Mouse (Mus musculus) bone marrow, adult 2 months (tissue): ENCODE data around the gene Fto. TPM values are rescaled to one million over a fixed set of nuclear protein-coding genes. Genes with fewer than 3 reads are reported as not detected.

Experiments used
- H3K27ac ChIP-seq: fragments of 200-500 bp; 2 replicates; pipeline ENCODE4 v1.5.1; 2012; ENCODE audit warnings: low read depth, mild to moderate bottlenecking, control low read depth, inconsistent platforms, low read length; ENCODE audit not compliant: control insufficient read depth, poor library complexity, insufficient read depth
- H3K4me1 ChIP-seq: fragments of 200-500 bp; 2 replicates; pipeline ENCODE4 v1.6.1; 2011; ENCODE audit warnings: low read length; ENCODE audit not compliant: control insufficient read depth, insufficient read depth
- H3K4me3 ChIP-seq: fragments of 200-500 bp; replicated peaks from 2 replicates; pipeline ENCODE3; 2011; ENCODE audit warnings: mild to moderate bottlenecking, low read depth, low read length, control low read depth; ENCODE audit not compliant: control insufficient read depth
- CTCF ChIP-seq: fragments of 200-500 bp; IDR thresholded peaks from 2 replicates; pipeline ENCODE4 v1.5.1; 2011; ENCODE audit warnings: low read length, control low read depth; ENCODE audit not compliant: control insufficient read depth, insufficient read depth
- POLR2A ChIP-seq: fragments of 200-500 bp; IDR thresholded peaks from 2 replicates; pipeline ENCODE4 v1.6.1; 2011; ENCODE audit warnings: low read depth, mild to moderate bottlenecking, control low read depth, low read length, borderline replicate concordance; ENCODE audit not compliant: control insufficient read depth
- WGBS: fragments of 180-500 bp; shearing (Covaris S2); methylation state at CpG from one replicate; pipeline ENCODE4 v1.1.7; 2018; 5-methylcytosine and 5-hydroxymethylcytosine counted together
- polyA plus RNA-seq: library from polyadenylated mRNA; stranded (reverse); fragments of >200 nt; gene quantifications from 2 replicates; pipeline ENCODE4 v1.2.4, GENCODE M21; 2011; ENCODE audit warnings: low replicate concordance; ENCODE audit not compliant: missing spikeins, insufficient read depth, insufficient read length

The Fto gene
- polyA plus RNA-seq, 1 experiment = 11.4 TPM

GRCm38 (mm10) chr8:91493373-91493772, 180.0 kb downstream of the Fto start:
- Histone ChIP-seq H3K4me1 (no peaks in the 10 kb centered on the region), H3K27ac (no peak overlapping the region), H3K4me3 (no peak overlapping the region)
- TF ChIP-seq CTCF = no peak
- TF ChIP-seq POLR2A = no peak
- 85% methylated on average over 8 of the region's 8 CpGs for WGBS

- Histone ChIP-seq H3K27ac (no peak overlapping the region), H3K4me1 (no peaks in the 10 kb centered on the region), H3K4me3 (no peak overlapping the region)
- WGBS = 75% methylated on average over 10 of the region's 10 CpGs
- TF ChIP-seq CTCF = no peak
- no peak for TF ChIP-seq POLR2A
Measured at GRCm38 (mm10) chr8:91494501-91495259, 181.4 kb downstream of the Fto start.

- TF ChIP-seq CTCF (no peak), POLR2A (no peak)
- Histone ChIP-seq H3K4me3 (no peak overlapping the region), H3K4me1 (no peaks in the 10 kb centered on the region), H3K27ac (no peak overlapping the region)
- WGBS = 69% methylated on average over 2 of the region's 2 CpGs
Measured at GRCm38 (mm10) chr8:91495260-91495601, 181.9 kb downstream of the Fto start.

- Histone ChIP-seq H3K27ac (no peak overlapping the region), H3K4me1 (no peaks in the 10 kb centered on the region), H3K4me3 (no peak overlapping the region)
- TF ChIP-seq CTCF (no peak), POLR2A (no peak)
Measured at GRCm38 (mm10) chr8:91496000-91496399, 182.7 kb downstream of the Fto start.

GRCm38 (mm10) chr8:91496936-91497335, 183.6 kb downstream of the Fto start:
- Histone ChIP-seq H3K4me3 (no peak overlapping the region), H3K27ac (no peak overlapping the region), H3K4me1 (no peaks in the 10 kb centered on the region)
- 68% methylated on average over 7 of the region's 7 CpGs for WGBS
- TF ChIP-seq POLR2A (no peak), CTCF (no peak)

GRCm38 (mm10) chr8:91498611-91499010, 185.3 kb downstream of the Fto start:
- TF ChIP-seq CTCF = no peak
- no peak for TF ChIP-seq POLR2A
- WGBS = 71% methylated on average over 9 of the region's 9 CpGs
- Histone ChIP-seq H3K4me1 (no peaks in the 10 kb centered on the region), H3K27ac (no peak overlapping the region), H3K4me3 (no peak overlapping the region)

GRCm38 (mm10) chr8:91499303-91499702, 186.0 kb downstream of the Fto start:
- TF ChIP-seq POLR2A (no peak), CTCF (no peak)

GRCm38 (mm10) chr8:91501960-91502600, 188.8 kb downstream of the Fto start:
- no peak overlapping the region for H3K4me3 ChIP-seq
- WGBS = 81% methylated on average over 11 of the region's 11 CpGs
- H3K27ac ChIP-seq = no peak overlapping the region
- H3K4me1 ChIP-seq = peaks cover 2% of the 10 kb centered on the region; the same call in 1 of the 2 replicates
- TF ChIP-seq POLR2A (no peak), CTCF (no peak)

More at GRCm38 (mm10) chr8:91499303-91499702, 186.0 kb downstream of the Fto start:
- Histone ChIP-seq H3K4me3 (no peak overlapping the region), H3K4me1 (no peaks in the 10 kb centered on the region), H3K27ac (no peak overlapping the region)
- 74% methylated on average over 2 of the region's 2 CpGs for WGBS
